Mouse (Mus musculus): ENCODE results near the gene Vwf.

Vwf gene

GRCm38 (mm10) chr6:125546474-125546873, at the start of gene Vwf:
Vwf (plus strand) TSS chr6:125546774.
- DNase-seq (ENCODE audit: inconsistent ontology term): no peak

- DNase-seq (ENCODE audit: inconsistent ontology term): peak; percentile 70
Measured at GRCm38 (mm10) chr6:125498062-125498461, 48.5 kb upstream of the Vwf start.

- no peak for DNase-seq (ENCODE audit: inconsistent ontology term)
Measured at GRCm38 (mm10) chr6:125503186-125503802, 43.3 kb upstream of the Vwf start.

- DNase-seq (ENCODE audit: inconsistent ontology term): no peak
Measured at GRCm38 (mm10) chr6:125504622-125505355, 41.8 kb upstream of the Vwf start.

GRCm38 (mm10) chr6:125506427-125506826, 40.1 kb upstream of the Vwf start:
- DNase-seq (ENCODE audit: inconsistent ontology term): no peak

- no peak for DNase-seq (ENCODE audit: inconsistent ontology term)
Measured at GRCm38 (mm10) chr6:125509783-125510182, 36.8 kb upstream of the Vwf start.

GRCm38 (mm10) chr6:125510645-125511044, 35.9 kb upstream of the Vwf start:
- DNase-seq (ENCODE audit: inconsistent ontology term): no peak

- peak; percentile 70 for DNase-seq (ENCODE audit: inconsistent ontology term)
Measured at GRCm38 (mm10) chr6:125511196-125511595, 35.4 kb upstream of the Vwf start.

GRCm38 (mm10) chr6:125512950-125513596, 33.5 kb upstream of the Vwf start:
- peak; percentile 66 for DNase-seq (ENCODE audit: inconsistent ontology term)

- DNase-seq (ENCODE audit: inconsistent ontology term): no peak
Measured at GRCm38 (mm10) chr6:125515503-125516315, 30.9 kb upstream of the Vwf start.

- no peak for DNase-seq (ENCODE audit: inconsistent ontology term)
Measured at GRCm38 (mm10) chr6:125521558-125522193, 24.9 kb upstream of the Vwf start.

GRCm38 (mm10) chr6:125524027-125524426, 22.5 kb upstream of the Vwf start:
- no peak for DNase-seq (ENCODE audit: inconsistent ontology term)

- DNase-seq (ENCODE audit: inconsistent ontology term): no peak
Measured at GRCm38 (mm10) chr6:125526066-125526465, 20.5 kb upstream of the Vwf start.

GRCm38 (mm10) chr6:125528614-125529200, 17.9 kb upstream of the Vwf start:
- DNase-seq (ENCODE audit: inconsistent ontology term): no peak

- DNase-seq (ENCODE audit: inconsistent ontology term): no peak
Measured at GRCm38 (mm10) chr6:125529479-125529878, 17.1 kb upstream of the Vwf start.

- DNase-seq (ENCODE audit: inconsistent ontology term): no peak
Measured at GRCm38 (mm10) chr6:125533104-125533650, 13.4 kb upstream of the Vwf start.

GRCm38 (mm10) chr6:125534990-125535389, 11.6 kb upstream of the Vwf start:
- DNase-seq (ENCODE audit: inconsistent ontology term): no peak

- DNase-seq (ENCODE audit: inconsistent ontology term): no peak
Measured at GRCm38 (mm10) chr6:125538469-125538868, 8.1 kb upstream of the Vwf start.

GRCm38 (mm10) chr6:125539423-125539822, 7.2 kb upstream of the Vwf start:
- DNase-seq (ENCODE audit: inconsistent ontology term): no peak

GRCm38 (mm10) chr6:125540199-125540598, 6.4 kb upstream of the Vwf start:
- no peak for DNase-seq (ENCODE audit: inconsistent ontology term)

- DNase-seq (ENCODE audit: inconsistent ontology term): no peak
Measured at GRCm38 (mm10) chr6:125540826-125541225, 5.7 kb upstream of the Vwf start.

All from Muller cell, postnatal 12 days (primary cell).